Mouse (Mus musculus) kidney, postnatal 4 days (tissue): Measurements from ENCODE around the gene Hist1h2an.
"Not testable (repeated sequence)": the region's sequence is repeated elsewhere in the genome, so short reads cannot be mapped to it uniquely, and the experiment has no call there.

Experiments
- DNase-seq, 2 experiments: peaks; one replicate each; pipeline ENCODE4 v3.0.0; 2021; ENCODE audit warnings: mixed read lengths in 2 of 2

Hist1h2an gene

DNA sequence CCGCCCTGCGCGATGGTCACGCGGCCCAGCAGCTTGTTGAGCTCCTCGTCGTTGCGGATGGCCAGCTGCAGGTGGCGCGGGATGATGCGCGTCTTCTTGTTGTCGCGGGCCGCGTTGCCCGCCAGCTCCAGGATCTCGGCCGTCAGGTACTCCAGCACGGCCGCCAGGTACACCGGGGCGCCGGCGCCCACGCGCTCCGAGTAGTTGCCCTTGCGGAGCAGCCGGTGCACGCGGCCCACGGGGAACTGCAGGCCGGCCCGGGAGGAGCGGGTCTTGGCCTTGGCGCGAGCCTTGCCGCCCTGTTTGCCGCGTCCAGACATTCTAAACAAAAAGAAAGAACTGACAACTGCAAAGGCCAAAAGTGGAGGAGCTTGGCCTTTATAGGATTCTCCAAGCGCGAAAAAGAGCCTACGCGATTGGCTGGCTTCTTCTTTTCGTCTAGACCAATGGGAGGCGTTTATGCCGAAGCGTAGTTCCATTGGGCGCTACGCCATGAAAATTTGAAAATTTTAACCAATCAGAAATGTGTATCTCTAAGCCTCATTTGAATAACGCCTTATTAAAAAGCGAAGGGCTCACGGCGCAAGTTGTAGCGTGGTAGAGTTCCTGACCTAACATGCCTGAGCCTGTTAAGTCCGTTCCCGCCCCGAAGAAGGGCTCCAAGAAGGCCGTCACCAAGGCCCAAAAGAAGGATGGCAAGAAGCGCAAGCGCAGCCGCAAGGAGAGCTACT lies at the start of gene Hist1h2an, which contains the start of gene Hist1h2bp:
TSS of gene Hist1h2an (minus strand) at position 320 of the 731 bp plus-strand sequence.
TSS of gene Hist1h2bp (plus strand) at position 563 of the 731 bp plus-strand sequence.
- peak; percentile 75 to 89 for DNase-seq

DNA sequence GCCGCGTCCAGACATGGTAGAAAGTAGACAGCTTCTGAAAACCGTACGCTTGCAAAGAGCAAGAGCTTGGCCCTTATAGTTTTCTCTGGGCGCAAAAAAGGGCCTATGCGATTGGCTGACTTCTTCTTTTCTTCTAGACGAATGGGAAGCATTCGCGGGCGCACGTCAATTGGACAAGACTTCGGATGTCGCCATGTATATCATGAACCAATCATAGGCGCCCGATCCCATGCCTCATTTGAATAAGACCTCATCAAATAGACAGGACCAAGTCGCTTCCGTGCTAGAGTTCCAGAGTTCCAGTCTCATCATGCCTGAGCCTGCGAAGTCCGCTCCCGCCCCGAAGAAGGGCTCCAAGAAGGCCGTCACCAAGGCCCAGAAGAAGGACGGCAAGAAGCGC lies 46.4 kb upstream of the Hist1h2an start, which contains the start of the genes Hist1h2ap and Hist1h2br:
TSS of gene Hist1h2ap (minus strand) at position 47 of the 400 bp plus-strand sequence.
TSS of gene Hist1h2br (plus strand) at position 283 of the 400 bp plus-strand sequence.
- DNase-seq, result not testable (repeated sequence)

DNA sequence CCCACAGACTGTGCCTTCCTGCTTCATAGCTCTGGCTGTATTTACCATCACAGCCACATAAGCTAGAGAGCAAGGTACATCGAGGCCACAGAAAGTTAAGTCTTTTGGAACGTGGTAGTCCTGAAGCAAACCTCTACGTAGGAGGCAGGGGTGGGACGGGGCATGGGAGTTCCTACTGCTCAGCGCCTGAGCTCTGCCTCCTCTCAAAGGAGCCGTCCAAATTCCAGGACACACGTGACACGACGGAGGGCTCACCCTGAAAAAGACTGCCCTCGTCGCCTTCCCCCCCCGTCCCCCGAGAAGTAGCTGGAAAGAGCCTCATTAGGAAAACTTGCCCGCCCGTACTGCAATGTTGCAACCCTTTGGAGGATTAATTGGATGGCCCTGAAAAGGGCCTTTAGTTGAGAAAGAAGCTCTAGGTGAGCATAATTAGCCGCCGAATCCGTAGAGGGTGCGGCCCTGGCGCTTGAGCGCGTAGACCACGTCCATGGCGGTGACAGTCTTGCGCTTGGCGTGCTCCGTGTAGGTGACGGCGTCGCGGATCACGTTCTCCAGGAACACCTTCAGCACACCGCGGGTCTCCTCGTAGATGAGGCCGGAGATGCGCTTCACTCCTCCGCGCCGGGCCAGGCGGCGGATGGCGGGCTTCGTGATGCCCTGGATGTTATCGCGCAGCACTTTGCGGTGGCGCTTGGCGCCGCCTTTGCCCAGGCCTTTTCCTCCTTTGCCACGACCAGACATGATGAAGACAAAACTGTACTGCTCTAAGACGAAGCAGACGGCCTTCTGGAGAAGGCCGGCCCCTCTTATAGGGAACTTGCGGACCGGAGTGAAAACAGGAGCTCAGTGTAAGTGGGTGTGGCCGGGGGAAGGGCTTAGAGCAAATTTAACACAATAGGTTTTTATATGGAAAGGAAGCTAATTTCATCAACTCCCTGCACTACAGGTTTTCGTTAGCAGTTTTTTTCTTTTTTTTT lies 44.7 kb upstream of the Hist1h2an start, which contains the start of gene Hist1h4n:
TSS of gene Hist1h4n (minus strand) at position 779 of the 977 bp plus-strand sequence.
- peak in 1 of 2 experiments; percentile 26 for DNase-seq

DNA sequence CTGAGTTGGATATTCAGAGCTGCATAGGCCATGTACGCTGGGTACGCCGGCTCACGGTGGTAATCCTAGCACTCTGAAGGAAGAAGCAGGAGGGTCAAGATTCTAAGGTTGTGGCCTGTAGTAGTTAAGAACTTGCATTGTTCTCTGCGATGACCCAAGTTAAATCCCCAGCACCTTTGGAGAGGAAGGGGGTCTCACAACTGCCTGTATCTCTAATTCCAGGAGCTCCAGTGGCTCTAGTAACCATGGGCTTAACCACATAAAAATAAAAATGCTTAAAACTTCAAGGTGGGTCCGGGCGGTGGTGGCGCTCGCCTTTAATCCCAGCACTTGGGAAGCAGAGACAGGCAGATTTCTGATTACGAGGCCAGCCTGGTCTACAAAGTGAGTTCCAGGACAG lies 43.3 kb upstream of the Hist1h2an start:
- DNase-seq, result no peak

DNA sequence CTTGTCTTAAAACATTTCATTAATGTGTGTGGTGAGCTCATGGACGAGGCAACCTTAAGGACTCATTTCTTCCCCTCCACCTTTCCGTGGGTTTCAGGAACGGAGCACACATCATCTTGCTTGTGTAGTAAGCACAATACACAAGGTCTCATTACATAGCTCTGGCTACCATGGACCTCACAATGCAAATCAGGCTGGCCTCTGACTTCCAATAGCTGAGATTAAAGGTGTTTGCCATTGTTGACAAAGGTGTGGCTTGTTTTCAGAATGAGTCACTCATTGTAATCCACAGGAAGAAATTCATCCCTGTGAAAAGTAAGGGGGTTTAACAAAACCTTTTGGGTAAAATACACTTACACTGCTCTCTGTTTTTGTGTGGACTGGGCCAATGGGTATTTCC lies 41.5 kb upstream of the Hist1h2an start:
- no peak for DNase-seq

DNA sequence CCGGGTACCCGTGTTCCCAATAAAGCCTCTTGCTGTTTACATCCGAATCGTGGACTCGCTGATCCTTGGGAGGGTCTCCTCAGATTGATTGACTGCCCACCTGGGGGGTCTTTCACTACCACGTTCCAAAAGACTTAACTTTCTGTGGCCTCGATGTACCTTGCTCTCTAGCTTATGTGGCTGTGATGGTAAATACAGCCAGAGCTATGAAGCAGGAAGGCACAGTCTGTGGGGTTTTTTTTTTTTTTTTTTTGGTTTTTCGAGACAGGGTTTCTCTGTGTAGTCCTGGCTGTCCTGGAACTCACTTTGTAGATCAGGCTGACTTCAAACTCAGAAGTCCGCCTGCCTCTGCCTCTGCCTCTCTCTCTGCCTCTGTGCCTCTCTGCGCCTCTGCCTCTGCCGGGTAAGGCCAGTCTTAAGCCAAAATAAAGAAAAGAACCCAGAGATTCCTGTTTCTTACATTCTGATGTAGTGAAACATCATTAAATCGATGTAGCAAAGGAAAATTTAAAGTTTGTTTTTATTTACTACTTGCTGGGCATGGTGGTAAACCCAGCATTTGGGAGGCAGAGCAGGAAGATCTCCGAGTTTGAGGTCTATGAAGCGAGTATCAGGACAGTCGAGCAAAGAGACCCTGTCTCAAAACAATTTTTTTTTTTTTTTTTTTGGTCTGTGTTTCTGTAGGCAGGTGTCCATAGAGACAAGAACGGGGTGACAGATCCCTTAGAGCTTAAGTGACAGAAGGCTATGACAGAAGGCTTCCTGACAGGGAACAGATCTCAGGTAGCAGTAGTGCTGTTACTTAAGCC lies 33.3 kb upstream of the Hist1h2an start:
- DNase-seq, result not testable (repeated sequence)

DNA sequence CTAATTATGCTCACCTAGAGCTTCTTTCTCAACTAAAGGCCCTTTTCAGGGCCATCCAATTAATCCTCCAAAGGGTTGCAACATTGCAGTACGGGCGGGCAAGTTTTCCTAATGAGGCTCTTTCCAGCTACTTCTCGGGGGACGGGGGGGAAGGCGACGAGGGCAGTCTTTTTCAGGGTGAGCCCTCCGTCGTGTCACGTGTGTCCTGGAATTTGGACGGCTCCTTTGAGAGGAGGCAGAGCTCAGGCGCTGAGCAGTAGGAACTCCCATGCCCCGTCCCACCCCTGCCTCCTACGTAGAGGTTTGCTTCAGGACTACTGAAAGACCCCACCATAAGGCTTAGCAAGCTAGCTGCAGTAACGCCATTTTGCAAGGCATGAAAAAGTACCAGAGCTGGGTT lies 25.1 kb upstream of the Hist1h2an start:
- peak in 1 of 2 experiments; percentile 22 for DNase-seq

DNA sequence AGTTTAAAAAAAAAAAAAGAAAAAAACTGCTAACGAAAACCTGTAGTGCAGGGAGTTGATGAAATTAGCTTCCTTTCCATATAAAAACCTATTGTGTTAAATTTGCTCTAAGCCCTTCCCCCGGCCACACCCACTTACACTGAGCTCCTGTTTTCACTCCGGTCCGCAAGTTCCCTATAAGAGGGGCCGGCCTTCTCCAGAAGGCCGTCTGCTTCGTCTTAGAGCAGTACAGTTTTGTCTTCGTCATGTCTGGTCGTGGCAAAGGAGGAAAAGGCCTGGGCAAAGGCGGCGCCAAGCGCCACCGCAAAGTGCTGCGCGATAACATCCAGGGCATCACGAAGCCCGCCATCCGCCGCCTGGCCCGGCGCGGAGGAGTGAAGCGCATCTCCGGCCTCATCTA lies 24.5 kb upstream of the Hist1h2an start, which contains the start of gene Hist1h4m:
TSS of gene Hist1h4m (plus strand) at position 208 of the 400 bp plus-strand sequence.
- DNase-seq, result peak; percentile 31 to 49

DNA sequence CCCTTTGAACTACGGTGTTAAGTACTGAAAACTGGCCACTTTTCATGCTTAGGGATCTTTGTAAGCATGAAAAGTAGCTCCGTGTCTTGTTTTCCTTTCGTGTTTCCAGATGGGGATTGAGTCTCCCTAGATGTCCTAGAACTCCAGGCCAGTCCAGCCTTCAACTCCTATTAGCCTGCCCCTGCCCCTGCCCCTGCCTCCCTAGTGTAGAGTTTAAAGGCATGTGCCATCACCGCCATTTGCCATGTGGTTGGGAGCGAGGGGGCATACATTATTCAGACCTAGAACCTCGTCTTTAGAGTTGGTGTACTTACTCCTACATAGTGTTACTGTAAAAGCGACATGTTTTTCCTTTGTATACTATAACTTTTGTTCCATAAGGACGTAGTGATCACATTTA lies 24.1 kb upstream of the Hist1h2an start:
- not testable (repeated sequence) for DNase-seq

DNA sequence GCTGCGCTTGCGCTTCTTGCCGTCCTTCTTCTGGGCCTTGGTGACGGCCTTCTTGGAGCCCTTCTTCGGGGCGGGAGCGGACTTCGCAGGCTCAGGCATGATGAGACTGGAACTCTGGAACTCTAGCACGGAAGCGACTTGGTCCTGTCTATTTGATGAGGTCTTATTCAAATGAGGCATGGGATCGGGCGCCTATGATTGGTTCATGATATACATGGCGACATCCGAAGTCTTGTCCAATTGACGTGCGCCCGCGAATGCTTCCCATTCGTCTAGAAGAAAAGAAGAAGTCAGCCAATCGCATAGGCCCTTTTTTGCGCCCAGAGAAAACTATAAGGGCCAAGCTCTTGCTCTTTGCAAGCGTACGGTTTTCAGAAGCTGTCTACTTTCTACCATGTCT lies 23.1 kb upstream of the Hist1h2an start, which contains the start of the genes Hist1h2bq and Hist1h2ao:
TSS of gene Hist1h2bq (minus strand) at position 125 of the 400 bp plus-strand sequence.
TSS of gene Hist1h2ao (plus strand) at position 393 of the 400 bp plus-strand sequence.
- not testable (repeated sequence) for DNase-seq

DNA sequence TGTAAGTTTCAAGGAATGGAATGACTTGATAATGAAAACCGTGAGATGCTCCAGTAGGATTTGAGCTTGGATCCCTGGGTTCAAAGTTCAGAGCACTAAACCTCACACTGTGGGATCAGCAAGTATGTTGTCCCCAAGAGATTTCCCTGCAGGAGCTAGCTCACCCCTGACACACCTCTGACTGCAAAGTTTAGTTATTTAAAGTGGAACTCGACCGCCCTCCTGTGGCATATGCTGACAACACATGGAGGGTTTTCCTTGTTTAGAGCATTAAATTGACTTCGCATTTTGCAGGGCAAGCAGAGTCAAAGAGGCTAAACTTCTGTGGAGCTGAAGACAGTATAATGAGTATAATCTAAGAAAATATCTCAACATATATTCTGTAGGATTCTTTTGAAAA lies 16.0 kb upstream of the Hist1h2an start:
- not testable (repeated sequence) for DNase-seq

DNA sequence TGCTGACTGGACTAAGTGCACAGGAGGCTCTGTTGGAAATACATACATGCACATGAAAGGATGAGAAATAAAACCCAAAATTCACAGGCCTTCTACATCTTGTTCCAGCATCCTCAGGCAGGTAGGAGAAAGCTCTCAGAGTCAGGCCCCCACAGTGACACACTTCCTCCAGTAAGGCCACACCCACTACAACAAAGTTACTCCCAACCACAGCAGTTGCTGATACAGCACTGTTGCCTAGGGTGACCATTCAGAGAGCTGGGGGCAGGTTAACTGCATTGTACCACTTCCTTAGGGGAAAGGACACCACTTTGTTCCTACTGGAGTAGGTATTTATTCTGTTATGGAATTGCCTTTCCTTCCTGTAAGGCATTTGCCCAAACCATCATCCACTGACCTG lies 10.1 kb upstream of the Hist1h2an start:
- not testable (repeated sequence) for DNase-seq

DNA sequence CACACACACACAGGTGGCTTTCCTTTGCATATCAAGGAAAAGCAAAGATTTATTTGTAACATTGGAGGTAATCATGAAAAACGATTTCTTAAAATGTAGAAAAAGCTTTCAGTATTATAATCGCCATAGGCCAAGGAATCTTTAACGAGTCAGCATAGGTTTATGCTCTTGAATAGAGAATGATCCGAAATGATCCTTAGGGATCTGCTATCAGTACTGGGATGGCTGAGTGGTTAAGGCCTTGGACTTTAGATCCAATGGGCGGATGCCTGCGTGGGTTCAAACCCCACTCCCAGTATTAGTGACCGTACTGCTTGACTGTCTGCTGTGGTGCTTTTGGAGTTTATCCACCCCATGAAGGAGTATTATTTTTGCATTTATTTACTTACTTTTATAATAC lies 8.6 kb upstream of the Hist1h2an start:
- DNase-seq, result no peak

DNA sequence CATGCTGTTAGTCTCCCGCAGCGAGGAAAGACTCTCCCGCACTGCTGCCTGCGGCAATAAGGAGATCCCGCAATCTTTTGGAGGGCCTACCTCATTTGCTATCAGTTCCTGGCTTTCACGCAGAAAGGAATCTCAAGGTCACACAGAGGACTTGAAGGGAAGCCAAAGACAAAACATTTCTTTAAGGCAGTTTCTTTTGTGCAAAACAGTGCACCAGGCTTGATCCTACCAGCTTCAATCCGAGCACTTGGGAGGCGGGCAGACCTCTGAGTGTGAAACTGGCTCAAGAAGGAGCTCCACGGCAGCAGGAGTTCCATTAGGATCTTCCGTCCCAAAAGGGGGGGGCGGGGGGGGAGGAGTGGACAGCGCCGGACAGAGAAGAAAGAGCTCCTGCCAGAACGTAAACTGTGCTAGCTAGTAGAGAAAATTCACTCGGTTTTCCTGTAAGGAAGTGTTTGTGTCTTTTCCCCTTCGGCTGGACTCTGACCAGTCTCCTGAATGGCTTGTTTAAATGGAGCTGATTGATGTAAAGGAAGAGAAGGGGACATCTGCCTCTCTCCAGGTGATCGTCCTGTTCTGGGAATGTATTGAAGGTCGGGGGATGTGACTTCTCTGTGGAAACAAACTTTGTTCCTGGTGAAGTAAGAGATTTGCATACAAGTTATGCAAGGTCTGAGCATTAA lies 3.7 kb upstream of the Hist1h2an start:
- DNase-seq, result peak in 1 of 2 experiments; percentile 14

DNA sequence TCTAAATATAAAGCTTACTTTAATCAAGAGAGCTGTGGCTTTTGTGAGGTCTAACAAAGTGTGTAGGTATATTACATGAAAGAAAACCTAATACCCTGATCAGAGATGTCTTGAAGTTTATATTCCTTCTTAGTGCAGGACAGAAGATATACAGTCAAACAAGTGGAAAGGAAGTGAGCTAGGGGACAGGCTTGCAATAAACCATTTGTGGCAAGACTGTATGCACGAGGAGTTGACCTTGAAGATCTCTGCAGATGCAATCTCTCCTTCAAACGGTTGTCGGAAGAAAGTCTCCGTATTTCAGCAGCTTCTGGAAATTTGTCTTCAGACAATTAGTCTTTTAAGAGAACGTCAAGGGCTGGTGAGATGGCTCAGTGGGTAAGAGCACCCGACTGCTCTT lies 2.9 kb upstream of the Hist1h2an start:
- no peak for DNase-seq

DNA sequence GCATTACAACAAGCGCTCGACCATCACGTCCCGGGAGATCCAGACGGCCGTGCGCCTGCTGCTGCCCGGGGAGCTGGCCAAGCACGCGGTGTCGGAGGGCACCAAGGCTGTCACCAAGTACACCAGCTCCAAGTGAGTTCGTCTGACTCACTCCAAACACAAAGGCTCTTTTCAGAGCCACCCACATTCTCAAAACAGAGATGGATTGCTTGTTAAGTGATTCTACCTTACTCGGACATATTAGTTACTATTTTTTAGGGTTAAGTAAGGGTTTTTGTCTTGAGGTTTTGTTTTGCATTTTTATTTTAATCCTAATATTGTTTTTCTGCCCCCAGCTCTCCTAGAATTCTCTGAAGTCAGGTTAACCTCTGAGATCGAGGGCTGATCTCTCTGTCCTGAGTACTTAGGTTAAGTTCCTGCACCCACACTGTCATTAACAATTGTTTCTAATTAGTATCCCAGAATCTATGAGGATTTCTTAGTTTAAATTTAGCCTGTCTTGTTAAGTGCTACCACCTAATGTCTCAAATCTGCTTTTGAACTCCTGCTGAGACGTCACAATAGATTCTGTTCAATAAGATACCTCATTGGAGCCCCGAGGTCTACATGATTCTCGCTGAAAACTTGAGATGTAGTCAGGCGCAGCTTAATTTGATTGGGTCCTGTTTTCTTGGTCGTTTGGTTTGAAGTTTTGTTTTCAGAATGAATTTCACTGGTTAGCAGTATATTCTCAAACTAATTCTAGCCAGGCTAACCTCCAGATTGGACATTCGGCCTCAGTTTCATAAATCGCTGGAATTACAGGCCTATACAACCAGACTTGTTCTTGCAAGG lies 959 bp upstream of the Hist1h2an start:
- DNase-seq, result peak in 1 of 2 experiments; percentile 18

DNA sequence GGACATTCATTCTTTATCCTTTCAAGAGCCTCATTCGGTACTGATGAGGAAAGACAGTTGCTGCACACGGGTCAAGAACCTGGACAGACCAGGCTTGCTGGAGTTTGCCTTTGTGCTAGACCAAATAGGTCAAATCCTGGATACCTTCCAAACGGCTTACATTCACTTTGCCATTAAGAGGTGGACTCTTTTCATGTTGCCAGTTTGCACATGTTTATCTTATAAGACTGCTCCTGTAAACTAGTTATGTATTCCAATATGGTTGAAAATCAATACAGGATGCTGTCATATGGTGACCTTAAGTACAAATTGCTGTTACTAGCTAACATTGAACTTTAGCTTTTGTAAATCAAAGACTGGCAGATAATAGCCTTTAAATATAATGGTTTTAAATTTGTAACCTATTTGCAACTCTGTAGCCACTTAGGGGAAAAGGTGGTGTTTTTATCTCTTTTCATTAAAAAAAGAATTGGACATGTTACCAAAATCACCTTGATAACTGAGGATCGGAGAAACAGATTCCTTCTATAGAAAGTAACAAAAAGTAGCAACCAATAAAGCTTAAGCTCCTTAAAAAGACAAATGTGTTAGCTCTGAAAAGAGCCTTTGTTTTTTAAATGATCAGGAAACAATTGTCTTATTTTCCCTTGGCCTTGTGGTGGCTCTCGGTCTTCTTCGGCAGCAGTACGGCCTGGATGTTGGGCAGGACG lies 674 bp downstream of the Hist1h2an start:
- peak in 1 of 2 experiments; percentile 30 for DNase-seq

DNA sequence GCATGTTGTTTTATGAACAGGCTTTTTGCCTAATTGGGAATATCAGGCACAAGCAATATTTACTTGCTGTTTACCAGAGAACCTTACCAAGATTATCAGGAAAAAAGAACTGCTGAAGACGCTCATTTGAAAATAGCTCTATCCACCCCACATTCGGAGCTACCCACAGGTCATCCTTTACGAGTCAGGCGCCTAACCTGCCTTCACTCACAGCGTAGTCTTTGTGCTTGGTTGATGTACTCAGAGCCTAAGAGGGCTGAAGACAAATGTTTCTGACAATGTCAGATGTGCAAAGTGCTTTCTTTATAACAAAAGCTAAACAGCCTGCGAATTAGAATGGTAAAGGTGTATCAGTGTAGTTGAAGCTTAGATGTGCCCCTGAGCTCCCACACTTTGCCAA lies 2.7 kb downstream of the Hist1h2an start:
- DNase-seq, result no peak

DNA sequence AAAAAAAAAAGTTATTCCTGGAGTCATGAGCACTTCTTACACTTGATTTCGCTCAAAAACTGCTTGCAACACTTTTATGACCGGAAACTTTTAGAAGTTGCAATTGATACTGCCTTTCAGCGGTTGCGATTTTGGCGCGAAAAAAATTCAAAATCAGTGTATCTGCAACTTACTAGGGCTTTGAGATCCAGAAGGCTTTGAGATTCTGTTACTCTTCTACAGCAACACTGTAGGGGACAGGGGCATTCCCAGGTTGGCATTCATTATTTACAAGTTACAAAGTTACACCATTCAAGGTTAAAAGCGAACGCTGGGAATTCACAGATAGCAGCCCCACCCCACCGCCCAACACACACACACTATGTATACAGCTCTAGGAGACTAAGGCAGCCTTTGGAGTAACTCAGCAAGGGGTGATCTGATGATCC lies 3.3 kb downstream of the Hist1h2an start:
- DNase-seq, result peak; percentile 15 to 43

DNA sequence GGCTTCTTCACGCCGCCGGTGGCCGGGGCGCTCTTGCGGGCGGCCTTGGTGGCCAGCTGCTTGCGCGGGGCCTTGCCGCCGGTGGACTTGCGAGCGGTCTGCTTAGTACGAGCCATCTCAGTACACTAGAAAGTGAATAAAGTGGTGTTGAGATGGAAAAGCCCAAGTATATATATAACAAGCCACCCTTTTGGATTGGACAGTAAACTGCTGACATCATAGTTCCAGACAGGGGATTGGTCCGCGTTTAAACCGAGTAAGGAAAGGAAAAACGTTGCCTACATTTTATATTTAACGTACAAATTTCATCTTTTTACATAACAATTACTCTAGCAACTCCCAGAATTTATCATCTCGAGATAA lies 3.8 kb downstream of the Hist1h2an start, which contains the start of gene Hist1h3i:
TSS of gene Hist1h3i (minus strand) at position 116 of the 363 bp plus-strand sequence.
- DNase-seq, result peak; percentile 53 to 70
